Mouse (Mus musculus) forebrain, embryonic 10.5 days (tissue): Measurements from ENCODE around the gene Krt10. TPM values are rescaled to one million over a fixed set of nuclear protein-coding genes. Genes with fewer than 3 reads are reported as not detected.

Experiments
- DNase-seq: peaks from one replicate; pipeline ENCODE4 v3.0.0-alpha.2; 2017; ENCODE audit warnings: low spot score; ENCODE audit errors: extremely low spot score
- H3K27ac ChIP-seq: fragments of 300-500 bp; sonication (generic); 2 replicates; pipeline ENCODE4 v1.5.1; 2016; ENCODE audit warnings: mild to moderate bottlenecking
- H3K27me3 ChIP-seq: fragments of 300-500 bp; sonication (generic); 2 replicates; pipeline ENCODE4 v1.6.1; 2016; ENCODE audit warnings: mild to moderate bottlenecking; ENCODE audit not compliant: poor library complexity, severe bottlenecking
- H3K36me3 ChIP-seq: fragments of 300-500 bp; sonication (generic); replicated peaks from 2 replicates; pipeline ENCODE4 v1.6.1; 2016; ENCODE audit warnings: mild to moderate bottlenecking, moderate library complexity
- H3K4me1 ChIP-seq: fragments of 300-500 bp; sonication (generic); 2 replicates; pipeline ENCODE4 v1.6.1; 2016
- H3K4me3 ChIP-seq: fragments of 300-500 bp; sonication (generic); 2 replicates; pipeline ENCODE4 v1.5.1; 2016; ENCODE audit warnings: mild to moderate bottlenecking, moderate library complexity
- H3K9me3 ChIP-seq: fragments of 300-500 bp; sonication (generic); 2 replicates; pipeline ENCODE4 v1.6.1; 2016; ENCODE audit warnings: mild to moderate bottlenecking, moderate library complexity
- WGBS: fragments of 180-500 bp; shearing (Covaris S2); methylation state at CpG from one replicate; pipeline ENCODE4 v1.1.7; 2016; 5-methylcytosine and 5-hydroxymethylcytosine counted together
- polyA plus RNA-seq: library from polyadenylated mRNA; unstranded; fragments of >200 nt; fragmentation: Nextera tagmentation; extraction: Ambion mirVana; gene quantifications from 2 replicates; pipeline ENCODE4 v1.2.1, GENCODE M21; 2016

Gene Krt10
- polyA plus RNA-seq = 20.6 and 22.0 TPM in 2 replicates

- no peak for DNase-seq
- no peaks in the 10 kb centered on the region for H3K9me3 ChIP-seq
- 85% methylated on average over 4 of the region's 4 CpGs for WGBS
Measured at GRCm38 (mm10) chr11:99389264-99389663, at the start of gene Krt10. Krt10 (minus strand) TSS chr11:99389364.

DNA sequence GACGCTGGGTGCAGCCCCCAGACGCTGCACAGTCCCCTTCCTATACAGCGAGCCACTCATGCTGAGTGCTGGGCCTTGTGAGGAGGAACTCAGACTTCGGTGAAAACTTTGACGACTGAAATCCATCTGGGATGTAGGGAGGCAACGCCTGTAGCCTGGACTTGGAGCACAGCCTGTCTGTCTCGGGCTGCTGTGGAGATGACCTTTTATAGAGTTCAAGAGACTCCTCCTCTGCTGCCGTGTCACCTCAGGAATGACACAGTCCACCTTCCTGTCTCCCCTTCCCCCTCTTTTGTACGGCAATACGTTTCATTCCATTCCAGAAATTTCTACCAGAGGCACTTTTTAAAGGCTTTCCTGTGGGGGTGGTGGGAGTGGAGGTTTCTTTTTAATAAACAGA, 48.8 kb upstream of the Krt10 start, which contains the start of gene Krt20:
TSS of gene Krt20 (minus strand) at position 179 of the 400 bp plus-strand sequence.
- H3K27ac ChIP-seq = no peak within 1 kb of the TSS
- 64% methylated on average over 10 of the region's 10 CpGs for WGBS
- H3K4me3 ChIP-seq = no peak within 1 kb of the TSS
- DNase-seq = no peak
- no peaks in the 10 kb centered on the region for H3K36me3 ChIP-seq
- H3K9me3 ChIP-seq = no peaks in the 10 kb centered on the region
- no peaks in the 10 kb centered on the region for H3K27me3 ChIP-seq
- peaks cover 18% of the 10 kb centered on the region; the same call in 1 of the 2 replicates for H3K4me1 ChIP-seq

More at GRCm38 (mm10) chr11:99389264-99389663, at the start of gene Krt10:
- H3K27ac ChIP-seq = no peak within 1 kb of the TSS
- H3K4me3 ChIP-seq = no peak within 1 kb of the TSS
- peaks cover 13% of the 10 kb centered on the region for H3K4me1 ChIP-seq
- peaks cover 12% of the 10 kb centered on the region for H3K36me3 ChIP-seq
- H3K27me3 ChIP-seq = peaks cover 3% of the 10 kb centered on the region

DNA sequence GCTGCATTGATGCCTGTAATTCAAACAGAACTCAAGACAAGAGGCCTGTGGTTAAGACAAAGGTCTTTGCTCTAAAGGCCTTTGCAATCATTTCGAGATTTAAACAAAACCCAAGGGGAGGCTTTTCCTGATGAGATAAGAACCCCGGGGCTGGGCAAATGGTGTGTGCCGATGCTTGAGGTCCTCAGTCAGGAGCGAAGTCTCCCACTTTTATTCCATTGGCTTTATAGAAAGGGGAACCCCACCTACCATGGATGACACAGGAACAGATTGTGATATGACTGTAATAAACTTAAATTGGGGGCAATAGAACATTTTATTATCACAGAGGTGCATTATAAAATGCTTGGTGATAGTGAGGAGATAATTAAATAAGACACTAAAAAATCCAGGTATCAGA, 47.5 kb upstream of the Krt10 start:
- H3K27me3 ChIP-seq = no peaks in the 10 kb centered on the region
- no peak overlapping the region for H3K27ac ChIP-seq
- no peak for DNase-seq
- WGBS = 52% methylated on average over 4 of the region's 4 CpGs
- peaks cover 18% of the 10 kb centered on the region; the same call in 1 of the 2 replicates for H3K4me1 ChIP-seq
- no peaks in the 10 kb centered on the region for H3K36me3 ChIP-seq
- no peak overlapping the region for H3K4me3 ChIP-seq
- no peaks in the 10 kb centered on the region for H3K9me3 ChIP-seq

DNA sequence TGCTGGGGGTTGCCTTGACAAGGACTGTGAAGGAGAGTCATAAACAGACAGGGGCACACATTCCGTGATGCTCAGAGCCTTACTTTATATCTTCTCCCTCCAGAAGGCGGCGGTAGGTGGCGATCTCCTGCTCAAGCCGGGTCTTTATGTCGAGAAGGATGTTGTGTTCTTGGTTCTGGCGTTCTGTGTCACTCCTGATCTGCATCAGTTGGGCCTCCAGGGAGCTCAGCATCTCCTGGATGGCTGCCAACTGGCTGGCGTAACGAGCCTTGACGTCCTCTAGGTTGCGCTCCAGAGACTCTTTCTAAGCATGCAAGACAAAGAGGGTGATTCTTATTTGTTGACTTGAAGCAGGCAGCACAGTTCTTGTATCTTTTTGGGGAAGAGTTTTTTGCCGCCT, 41.5 kb upstream of the Krt10 start:
- H3K27me3 ChIP-seq = no peaks in the 10 kb centered on the region
- no peak overlapping the region for H3K27ac ChIP-seq
- no peak for DNase-seq
- H3K4me1 ChIP-seq = peaks cover 4% of the 10 kb centered on the region; the same call in 1 of the 2 replicates
- no peaks in the 10 kb centered on the region for H3K9me3 ChIP-seq
- H3K4me3 ChIP-seq = no peak overlapping the region
- 53% methylated on average over 12 of the region's 12 CpGs for WGBS
- H3K36me3 ChIP-seq = no peaks in the 10 kb centered on the region

GRCm38 (mm10) chr11:99422159-99422558, 33.0 kb upstream of the Krt10 start, which contains the start of gene Krt12:
Krt12 (minus strand) TSS chr11:99422259.
- Histone ChIP-seq H3K4me3 (no peak within 1 kb of the TSS), H3K27ac (no peak within 1 kb of the TSS), H3K27me3 (no peaks in the 10 kb centered on the region), H3K4me1 (no peaks in the 10 kb centered on the region), H3K9me3 (no peaks in the 10 kb centered on the region), H3K36me3 (no peaks in the 10 kb centered on the region)
- WGBS = 89% methylated on average over 10 of the region's 10 CpGs
- DNase-seq = no peak

DNA sequence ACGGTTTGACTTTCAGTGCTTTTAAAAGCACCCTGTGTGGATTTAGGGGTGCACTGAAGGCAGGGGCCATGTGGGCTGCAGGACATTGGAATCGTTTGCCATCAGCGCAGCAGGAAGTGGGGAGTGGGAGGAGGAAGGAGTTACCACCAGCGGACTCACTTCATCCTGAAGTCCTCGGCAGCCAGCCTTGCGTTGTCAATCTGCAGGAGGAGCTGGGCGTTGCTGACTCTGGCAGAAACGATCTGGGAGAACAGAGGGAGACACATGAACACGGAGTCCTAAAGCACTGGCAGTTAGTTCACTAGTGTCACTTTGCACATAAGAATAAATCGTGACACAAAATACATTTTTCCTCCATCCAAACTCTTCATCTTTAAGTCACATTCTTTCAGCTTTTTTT, 31.4 kb upstream of the Krt10 start:
- Histone ChIP-seq H3K36me3 (no peaks in the 10 kb centered on the region), H3K4me1 (no peaks in the 10 kb centered on the region), H3K9me3 (no peaks in the 10 kb centered on the region), H3K27me3 (no peaks in the 10 kb centered on the region), H3K4me3 (no peak overlapping the region), H3K27ac (no peak overlapping the region)
- DNase-seq = no peak
- 65% methylated on average over 10 of the region's 10 CpGs for WGBS

GRCm38 (mm10) chr11:99417819-99418218, 28.7 kb upstream of the Krt10 start:
- Histone ChIP-seq H3K4me1 (no peaks in the 10 kb centered on the region), H3K4me3 (no peak overlapping the region), H3K27me3 (no peaks in the 10 kb centered on the region), H3K27ac (no peak overlapping the region), H3K9me3 (no peaks in the 10 kb centered on the region), H3K36me3 (no peaks in the 10 kb centered on the region)
- no peak for DNase-seq
- WGBS = 72% methylated on average over 16 of the region's 16 CpGs

DNA sequence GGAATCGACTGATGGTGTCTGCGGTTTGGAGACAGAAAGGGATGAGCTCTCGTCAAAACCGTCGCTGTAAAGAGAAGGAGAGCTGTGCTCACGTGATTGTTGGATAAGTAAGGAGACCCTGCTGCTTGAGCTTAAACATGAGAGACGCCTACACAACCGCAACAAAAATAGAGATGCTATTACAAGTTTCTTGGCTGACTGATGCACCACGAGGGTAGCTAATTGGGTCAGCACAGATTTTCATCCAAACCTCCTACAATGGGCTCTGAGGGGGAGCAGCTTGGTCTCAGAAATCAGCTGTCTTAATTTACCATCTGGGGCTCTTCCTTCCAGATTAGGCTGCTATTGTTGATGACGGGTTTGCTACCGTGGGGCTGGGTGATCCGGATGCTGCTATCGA, 27.7 kb upstream of the Krt10 start:
- H3K4me3 ChIP-seq = no peak overlapping the region
- no peak for DNase-seq
- H3K27me3 ChIP-seq = no peaks in the 10 kb centered on the region
- no peaks in the 10 kb centered on the region for H3K9me3 ChIP-seq
- H3K4me1 ChIP-seq = no peaks in the 10 kb centered on the region
- 90% methylated on average over 13 of the region's 13 CpGs for WGBS
- H3K27ac ChIP-seq = no peak overlapping the region
- H3K36me3 ChIP-seq = no peaks in the 10 kb centered on the region

DNA sequence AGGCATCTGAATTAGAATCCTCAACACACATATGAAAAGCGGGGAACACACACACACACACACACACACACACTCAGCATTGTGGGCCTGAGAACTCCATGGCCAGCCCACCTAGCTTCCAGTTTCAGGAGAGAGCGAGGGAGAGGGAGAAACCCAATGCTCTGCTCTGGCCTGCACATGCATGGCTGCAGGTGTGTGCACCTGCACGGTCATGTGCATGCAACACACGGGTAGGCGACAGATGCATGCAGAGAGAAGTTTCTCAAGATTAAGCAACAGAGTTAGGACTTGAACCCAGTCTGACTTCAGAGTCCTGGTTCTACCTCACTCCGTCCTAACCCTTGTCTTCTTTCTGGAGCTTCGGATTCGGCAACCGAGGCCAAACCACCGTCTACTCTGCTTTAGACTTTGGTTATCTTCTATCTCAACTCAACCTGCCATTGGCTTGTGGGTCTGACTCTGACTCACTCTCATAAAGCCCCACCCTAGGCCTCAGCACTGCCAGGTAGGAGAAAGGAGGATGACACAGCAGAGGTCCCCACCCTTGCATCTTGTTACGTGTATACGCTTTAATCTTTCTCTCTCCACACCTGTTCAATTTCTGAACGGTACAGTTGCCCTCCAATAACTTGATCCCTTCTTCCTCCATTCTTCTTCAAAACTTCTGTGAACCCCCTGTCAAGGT, 25.4 kb upstream of the Krt10 start:
- no peaks in the 10 kb centered on the region for H3K36me3 ChIP-seq

GRCm38 (mm10) chr11:99413247-99413646, 24.1 kb upstream of the Krt10 start:
- WGBS = 25% methylated on average over 6 of the region's 6 CpGs
- no peaks in the 10 kb centered on the region for H3K9me3 ChIP-seq
- H3K27me3 ChIP-seq = no peaks in the 10 kb centered on the region
- no peak overlapping the region for H3K4me3 ChIP-seq
- no peak for DNase-seq
- H3K27ac ChIP-seq = no peak overlapping the region
- H3K36me3 ChIP-seq = no peaks in the 10 kb centered on the region
- H3K4me1 ChIP-seq = no peaks in the 10 kb centered on the region

More for the DNA sequence above, 25.4 kb upstream of the Krt10 start:
- H3K4me1 ChIP-seq = no peaks in the 10 kb centered on the region
- 92% methylated on average over 13 of the region's 13 CpGs for WGBS
- no peak for DNase-seq
- no peak overlapping the region for H3K27ac ChIP-seq
- H3K4me3 ChIP-seq = no peak overlapping the region
- H3K9me3 ChIP-seq = no peaks in the 10 kb centered on the region
- no peaks in the 10 kb centered on the region for H3K27me3 ChIP-seq

DNA sequence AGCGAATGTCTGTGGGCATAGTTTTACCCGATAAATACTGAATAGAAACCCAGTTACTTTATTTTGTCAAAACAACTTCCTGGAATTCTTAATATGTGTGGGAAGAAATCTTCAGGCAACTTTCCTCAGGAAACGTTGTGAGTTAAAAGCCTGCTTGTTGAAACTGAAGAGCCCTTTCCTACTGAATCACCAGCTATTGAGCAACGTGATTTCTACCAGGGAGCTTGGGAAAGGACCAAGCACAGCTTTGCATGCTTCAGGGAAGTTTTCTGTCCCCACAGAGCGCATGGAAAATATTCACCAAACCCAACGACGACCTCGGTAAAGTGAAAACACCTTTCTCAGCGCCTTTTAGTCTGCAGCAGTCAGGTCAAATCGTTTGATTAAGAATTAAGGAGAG, 17.0 kb upstream of the Krt10 start:
- Histone ChIP-seq H3K4me1 (no peaks in the 10 kb centered on the region), H3K27ac (no peak overlapping the region), H3K9me3 (no peaks in the 10 kb centered on the region), H3K4me3 (no peak overlapping the region), H3K27me3 (no peaks in the 10 kb centered on the region), H3K36me3 (no peaks in the 10 kb centered on the region)
- 84% methylated on average over 10 of the region's 10 CpGs for WGBS
- no peak for DNase-seq

GRCm38 (mm10) chr11:99399956-99400549, 10.9 kb upstream of the Krt10 start:
- H3K36me3 ChIP-seq = no peaks in the 10 kb centered on the region
- WGBS = 89% methylated on average over 13 of the region's 13 CpGs
- no peak overlapping the region for H3K4me3 ChIP-seq
- peaks cover 21% of the 10 kb centered on the region for H3K4me1 ChIP-seq
- H3K9me3 ChIP-seq = no peaks in the 10 kb centered on the region
- H3K27ac ChIP-seq = no peak overlapping the region
- no peaks in the 10 kb centered on the region for H3K27me3 ChIP-seq
- no peak for DNase-seq

- 59% methylated on average over 8 of the region's 8 CpGs for WGBS
- H3K36me3 ChIP-seq = no peaks in the 10 kb centered on the region
- no peak for DNase-seq
- H3K4me3 ChIP-seq = no peak overlapping the region
- peaks cover 24% of the 10 kb centered on the region for H3K4me1 ChIP-seq
- no peak overlapping the region for H3K27ac ChIP-seq
- no peaks in the 10 kb centered on the region for H3K9me3 ChIP-seq
- no peaks in the 10 kb centered on the region for H3K27me3 ChIP-seq
Measured at GRCm38 (mm10) chr11:99398832-99399231, 9.7 kb upstream of the Krt10 start.
